Mouse (Mus musculus) gastrocnemius, adult 2 months (tissue): ENCODE results near the gene Prkcq. TPM values are rescaled to one million over a fixed set of nuclear protein-coding genes. Genes with fewer than 3 reads are reported as not detected.
A peak's percentile ranks its signal among the peaks of the same experiment; 100 is the strongest.
"Not testable (repeated sequence)": the region's sequence is repeated elsewhere in the genome, so short reads cannot be mapped to it uniquely, and the experiment has no call there.

ENCODE experiments used
- DNase-seq: peaks from one replicate; pipeline ENCODE4 v3.0.0; 2022
- H3K27ac ChIP-seq: fragments of 200-600 bp; 2 replicates; pipeline ENCODE4 v1.8.1; 2022; ENCODE audit warnings: mild to moderate bottlenecking
- H3K4me3 ChIP-seq: fragments of 200-600 bp; 2 replicates; pipeline ENCODE4 v1.8.1; 2022; ENCODE audit warnings: mild to moderate bottlenecking, moderate library complexity
- CTCF ChIP-seq: fragments of 200-600 bp; IDR thresholded peaks from 2 replicates; pipeline ENCODE4 v1.8.1; 2022; ENCODE audit warnings: antibody characterized with exemption, mild to moderate bottlenecking, moderate library complexity
- intact Hi-C: fragments of 180-260 bp; cut with DNase I; formaldehyde crosslinking; loops from one replicate; pipeline ENCODE4 v1.15.1; 2025
- total RNA-seq, 2 experiments: library from RNA; stranded (reverse); gene quantifications; 2 replicates each; pipeline ENCODE4 v1.2.3; 2021

Gene Prkcq
- total RNA-seq, 2 experiments from 2014 or later = 75.5 to 85.1 TPM

- intact Hi-C loops = loop anchor here (2.0 to 10.0 kb wide), 2 partner anchors 171 to 355 kb away; no protein-coding TSS in a partner anchor
- TF ChIP-seq CTCF = no peak
- H3K27ac ChIP-seq = no peak overlapping the region
These were observed 157.7 kb downstream of the Prkcq start for GRCm38 (mm10) chr2:11329407-11330224.

GRCm38 (mm10) chr2:11331528-11332446, 159.9 kb downstream of the Prkcq start:
- peak; percentile 87 for TF ChIP-seq CTCF
- no peak overlapping the region for H3K27ac ChIP-seq
- no peak overlapping the region for H3K4me3 ChIP-seq
- intact Hi-C loops = loop anchor here (1.0 to 10.0 kb wide), 3 partner anchors 169 to 353 kb away; no protein-coding TSS in a partner anchor
- peak; percentile 64 for DNase-seq

More at GRCm38 (mm10) chr2:11329407-11330224, 157.7 kb downstream of the Prkcq start:
- H3K4me3 ChIP-seq = no peak overlapping the region
- DNase-seq = no peak

- Histone ChIP-seq H3K27ac (no peak overlapping the region), H3K4me3 (no peak overlapping the region)
- TF ChIP-seq CTCF = no peak
- intact Hi-C loops = loop anchor here (10.0 kb wide), 1 partner anchor 352 kb away; no protein-coding TSS in a partner anchor
- no peak for DNase-seq
These were observed 160.6 kb downstream of the Prkcq start for GRCm38 (mm10) chr2:11332469-11332868.

GRCm38 (mm10) chr2:11333301-11334017, 161.6 kb downstream of the Prkcq start:
- intact Hi-C loops = loop anchor here (10.0 kb wide), 1 partner anchor 351 kb away; no protein-coding TSS in a partner anchor
- DNase-seq = no peak
- Histone ChIP-seq H3K4me3 (no peak overlapping the region), H3K27ac (no peak overlapping the region)
- TF ChIP-seq CTCF = no peak

GRCm38 (mm10) chr2:11336320-11336719, 164.4 kb downstream of the Prkcq start:
- intact Hi-C loops = loop anchor here (10.0 kb wide), 1 partner anchor 348 kb away; no protein-coding TSS in a partner anchor
- Histone ChIP-seq H3K4me3 (no peak overlapping the region), H3K27ac (no peak overlapping the region)
- no peak for TF ChIP-seq CTCF
- no peak for DNase-seq

- DNase-seq = peak; percentile 41
- H3K4me3 ChIP-seq = no peak overlapping the region
- H3K27ac ChIP-seq = no peak overlapping the region
- TF ChIP-seq CTCF = peak; percentile 20; the same call in 1 of the 2 replicates
- intact Hi-C loops = loop anchor here (10.0 kb wide), 1 partner anchor 346 kb away; no protein-coding TSS in a partner anchor
These were observed 167.3 kb downstream of the Prkcq start for GRCm38 (mm10) chr2:11338931-11339839.

- TF ChIP-seq CTCF = no peak
- no peak for DNase-seq
- Histone ChIP-seq H3K27ac (no peak overlapping the region), H3K4me3 (no peak overlapping the region)
- intact Hi-C loops = no loop called here
These were observed 172.8 kb downstream of the Prkcq start for GRCm38 (mm10) chr2:11344691-11345090.

GRCm38 (mm10) chr2:11346419-11346818, 174.5 kb downstream of the Prkcq start:
- H3K27ac ChIP-seq, intact Hi-C loops, H3K4me3 ChIP-seq, DNase-seq: not testable (repeated sequence)

GRCm38 (mm10) chr2:11347791-11348190, 175.9 kb downstream of the Prkcq start:
- intact Hi-C loops = no loop called here
- no peak for TF ChIP-seq CTCF
- no peak for DNase-seq
- no peak overlapping the region for H3K4me3 ChIP-seq
- H3K27ac ChIP-seq = no peak overlapping the region
